Mouse (Mus musculus): ENCODE data around the gene 1700011L22Rik. TPM values are rescaled to one million over a fixed set of nuclear protein-coding genes. Genes with fewer than 3 reads are reported as not detected.

The 1700011L22Rik gene
- polyA plus RNA-seq (2012; rRNA removed) (not detected in 2 replicates), polyA plus RNA-seq (2014; fragmentation: Nextera tagmentation; extraction: Ambion mirVana) (not detected in 2 replicates)

DNA sequence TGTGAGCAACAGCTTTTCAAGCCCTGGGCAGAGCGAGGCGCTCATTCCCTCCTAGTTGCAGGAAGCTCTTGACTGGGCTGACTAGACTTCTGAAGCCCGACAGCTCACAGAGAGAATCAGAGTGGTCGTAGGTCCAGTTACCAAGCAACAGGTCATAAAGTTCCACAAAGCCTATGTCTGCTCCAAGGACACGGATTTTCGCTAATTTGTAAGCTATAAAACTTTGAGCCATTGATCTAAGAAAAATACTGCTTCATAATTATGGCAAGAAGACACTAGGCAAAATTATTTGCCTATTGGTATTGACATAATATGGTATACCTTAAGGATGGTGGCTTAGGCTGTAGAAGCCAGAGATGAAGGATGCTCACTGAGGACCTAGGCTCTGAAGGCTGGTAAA, at the start of gene 1700011L22Rik:
TSS of gene 1700011L22Rik (minus strand) at position 101 of the 400 bp plus-strand sequence.
- TF ChIP-seq POLR2A (IDR thresholded peaks at IDR 0.05; ENCODE audit: borderline replicate concordance, extremely low read depth, insufficient read depth, insufficient read length) = no peak
- Histone ChIP-seq H3K27ac (replicated peaks; ENCODE audit: low read depth, low read length) (no peak within 1 kb of the TSS), H3K9me3 (ENCODE audit: control insufficient read depth, low read length) (no peaks in the 10 kb centered on the region), H3K27me3 (ENCODE audit: control insufficient read depth, insufficient read depth, low read length) (no peaks in the 10 kb centered on the region), H3K36me3 (ENCODE audit: control insufficient read depth, insufficient read depth, low read length) (no peaks in the 10 kb centered on the region), H3K9ac (ENCODE audit: low read depth, low read length, severe bottlenecking) (no peak within 1 kb of the TSS), H3K4me2 (replicated peaks; ENCODE audit: low read depth, low read length, severe bottlenecking) (no peak within 1 kb of the TSS), H3K4me1 (ENCODE audit: control insufficient read depth, insufficient read depth, low read length) (no peaks in the 10 kb centered on the region), H3K4me3 (replicated peaks; ENCODE audit: low read length) (no peak within 1 kb of the TSS)
- DNase-seq (ENCODE audit: low spot score) (no peak), ATAC-seq (ENCODE audit: low FRiP score, low read depth) (peak; percentile 34; the same call in 1 of the 2 replicates)
- 53% methylated on average over 6 of the region's 6 CpGs for WGBS

DNA sequence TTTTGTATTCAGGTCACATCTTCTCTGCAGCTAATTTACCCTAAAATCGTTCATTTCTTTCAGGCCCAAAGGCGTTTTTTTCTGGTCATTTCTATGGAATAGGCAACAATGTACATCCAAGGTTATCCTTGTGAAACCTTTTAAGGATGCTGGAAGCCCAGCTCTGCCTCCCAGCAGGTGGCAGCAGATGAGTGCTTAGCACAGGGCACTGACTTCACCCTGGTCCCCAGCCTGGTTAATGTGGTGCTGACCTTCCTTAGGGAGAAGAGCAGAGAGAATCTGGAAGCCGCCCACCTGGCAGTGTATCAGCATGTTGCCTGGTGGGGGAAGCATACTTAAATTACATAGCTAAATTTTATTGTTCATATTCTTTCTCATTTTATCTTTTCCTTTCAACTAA, 49.4 kb upstream of the 1700011L22Rik start:
- Histone ChIP-seq H3K9ac (ENCODE audit: low read depth, low read length, severe bottlenecking) (no peak overlapping the region), H3K4me3 (replicated peaks; ENCODE audit: low read length) (no peak overlapping the region), H3K9me3 (ENCODE audit: control insufficient read depth, low read length) (no peaks in the 10 kb centered on the region), H3K4me1 (ENCODE audit: control insufficient read depth, insufficient read depth, low read length) (peaks cover 16% of the 10 kb centered on the region), H3K27ac (replicated peaks; ENCODE audit: low read depth, low read length) (no peak overlapping the region), H3K4me2 (replicated peaks; ENCODE audit: low read depth, low read length, severe bottlenecking) (no peak overlapping the region), H3K36me3 (ENCODE audit: control insufficient read depth, insufficient read depth, low read length) (no peaks in the 10 kb centered on the region), H3K27me3 (ENCODE audit: control insufficient read depth, insufficient read depth, low read length) (no peaks in the 10 kb centered on the region)
- ATAC-seq (ENCODE audit: low FRiP score, low read depth) = no peak
- no peak for TF ChIP-seq POLR2A (IDR thresholded peaks at IDR 0.05; ENCODE audit: borderline replicate concordance, extremely low read depth, insufficient read depth, insufficient read length)
- peak; percentile 78 for DNase-seq (ENCODE audit: low spot score)
- 47% methylated on average over 3 of the region's 3 CpGs for WGBS

DNA sequence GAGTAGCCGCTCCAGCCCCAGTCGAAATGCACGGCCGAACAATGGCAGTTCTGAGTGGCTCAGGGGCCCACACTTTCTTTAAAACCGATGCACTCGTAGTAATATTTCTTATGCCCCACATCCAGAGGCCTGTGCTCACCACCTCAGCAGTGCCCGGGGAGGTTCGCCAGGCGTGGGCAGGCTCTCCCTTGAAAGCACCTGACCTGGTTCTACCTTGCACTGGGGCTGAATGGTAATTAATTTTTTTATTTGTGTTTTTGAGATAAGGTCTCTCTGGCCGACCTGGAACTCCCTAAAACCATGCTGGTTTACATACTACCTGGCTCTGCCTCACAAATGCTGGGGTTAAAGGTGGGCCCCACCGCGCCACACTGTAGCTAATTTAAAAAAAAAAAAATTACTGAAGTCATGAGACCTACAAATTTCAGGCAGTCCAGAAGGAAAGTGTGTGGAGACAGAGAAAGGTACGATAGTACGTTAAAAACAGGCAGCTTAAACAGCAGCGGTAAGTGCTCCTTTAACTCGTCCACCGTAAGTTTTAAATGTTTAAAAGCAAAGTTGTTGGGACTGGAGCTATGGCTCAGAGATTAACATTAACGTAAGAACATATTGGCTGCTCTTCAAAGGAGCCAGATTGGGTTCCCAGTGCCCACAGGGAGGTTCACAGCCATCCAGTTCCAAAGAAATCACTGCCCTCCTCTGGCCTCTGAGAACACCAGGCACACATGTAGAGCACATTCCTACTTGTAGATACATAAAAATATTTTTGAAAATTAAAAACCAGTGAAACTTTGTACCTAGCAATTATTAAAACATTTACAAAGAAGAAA, 47.1 kb upstream of the 1700011L22Rik start:
- Histone ChIP-seq H3K4me1 (ENCODE audit: control insufficient read depth, insufficient read depth, low read length) (peaks cover 21% of the 10 kb centered on the region), H3K27me3 (ENCODE audit: control insufficient read depth, insufficient read depth, low read length) (no peaks in the 10 kb centered on the region), H3K9me3 (ENCODE audit: control insufficient read depth, low read length) (no peaks in the 10 kb centered on the region), H3K36me3 (ENCODE audit: control insufficient read depth, insufficient read depth, low read length) (no peaks in the 10 kb centered on the region), H3K4me2 (replicated peaks; ENCODE audit: low read depth, low read length, severe bottlenecking) (peak overlapping the region; percentile 88), H3K4me3 (replicated peaks; ENCODE audit: low read length) (peak overlapping the region; percentile 57), H3K9ac (ENCODE audit: low read depth, low read length, severe bottlenecking) (peak overlapping the region; percentile 71), H3K27ac (replicated peaks; ENCODE audit: low read depth, low read length) (peak overlapping the region; percentile 97)
- no peak for TF ChIP-seq POLR2A (IDR thresholded peaks at IDR 0.05; ENCODE audit: borderline replicate concordance, extremely low read depth, insufficient read depth, insufficient read length)
- 12% methylated on average over 18 of the region's 18 CpGs for WGBS
- DNase-seq (ENCODE audit: low spot score) = peak; percentile 22
- ATAC-seq (ENCODE audit: low FRiP score, low read depth) = no peak; the same call in 1 of the 2 replicates

DNA sequence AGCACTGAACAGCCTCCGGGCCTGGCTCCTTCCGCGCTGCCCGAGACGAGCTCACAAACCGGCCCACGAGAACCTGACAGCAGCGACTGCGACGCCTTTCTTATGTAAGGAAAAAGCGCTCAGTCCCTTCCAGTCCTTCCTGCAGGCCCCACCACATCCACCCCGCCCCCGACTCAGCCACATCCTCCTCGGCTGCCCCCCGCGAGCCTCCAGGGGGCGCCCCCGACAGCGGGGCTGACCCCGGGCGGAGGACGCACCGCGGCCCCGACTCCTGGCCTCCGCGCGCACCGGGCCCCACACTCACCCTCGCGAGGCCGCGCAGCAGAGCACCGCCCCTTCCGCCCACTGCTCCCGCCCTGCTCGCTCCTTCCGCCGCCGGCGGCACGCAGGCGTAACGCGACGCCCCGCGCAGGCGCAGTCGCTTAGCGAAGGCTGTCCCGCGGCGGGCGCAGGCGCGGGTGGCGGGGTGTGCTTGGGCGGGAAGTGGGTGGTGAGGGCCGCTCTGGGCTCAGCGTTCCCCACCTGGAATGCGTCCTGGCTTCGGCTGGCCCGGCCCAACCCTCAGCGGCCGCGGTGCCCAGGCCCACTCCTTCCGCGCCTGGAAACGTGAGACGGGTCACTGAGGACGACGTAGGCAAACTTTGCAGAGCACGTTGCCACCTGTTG, 46.4 kb upstream of the 1700011L22Rik start, which contains the start of gene Mmaa:
TSS of gene Mmaa (minus strand) at position 328 of the 666 bp plus-strand sequence.
- Histone ChIP-seq H3K9ac (ENCODE audit: low read depth, low read length, severe bottlenecking) (peak within 1 kb of the TSS; percentile 81), H3K4me2 (replicated peaks; ENCODE audit: low read depth, low read length, severe bottlenecking) (peak within 1 kb of the TSS; percentile 88)

DNA sequence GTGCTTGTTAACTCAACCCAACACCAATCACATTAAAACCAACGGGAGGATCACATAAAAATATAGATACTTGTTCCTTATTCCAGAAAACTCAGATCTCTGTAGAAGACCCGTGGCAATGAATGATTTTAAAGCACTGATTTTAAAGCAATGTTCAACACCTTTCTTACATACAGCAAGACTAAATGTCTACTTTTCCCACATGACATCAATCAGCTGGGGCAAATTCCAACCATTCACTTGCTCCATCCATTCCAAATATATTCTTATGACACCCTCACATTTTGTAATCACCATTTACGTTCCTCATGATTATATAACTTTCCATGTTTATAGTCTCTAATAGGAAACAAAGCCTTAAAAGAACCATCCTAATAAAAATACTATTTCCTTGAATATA, 45.5 kb upstream of the 1700011L22Rik start:
- WGBS = 30% methylated on average over 3 of the region's 3 CpGs
- peak overlapping the region; percentile 81 for H3K9ac ChIP-seq (ENCODE audit: low read depth, low read length, severe bottlenecking)

More for the DNA sequence above, 46.4 kb upstream of the 1700011L22Rik start, which contains the start of gene Mmaa:
- peak within 1 kb of the TSS; percentile 57 for H3K4me3 ChIP-seq (replicated peaks; ENCODE audit: low read length)
- H3K27ac ChIP-seq (replicated peaks; ENCODE audit: low read depth, low read length) = peak within 1 kb of the TSS; percentile 97
- H3K9me3 ChIP-seq (ENCODE audit: control insufficient read depth, low read length) = no peaks in the 10 kb centered on the region
- DNase-seq (ENCODE audit: low spot score) (peak; percentile 97), ATAC-seq (ENCODE audit: low FRiP score, low read depth) (peak; percentile 95)
- no peaks in the 10 kb centered on the region for H3K27me3 ChIP-seq (ENCODE audit: control insufficient read depth, insufficient read depth, low read length)
- TF ChIP-seq POLR2A (IDR thresholded peaks at IDR 0.05; ENCODE audit: borderline replicate concordance, extremely low read depth, insufficient read depth, insufficient read length) = peak; percentile 90
- H3K36me3 ChIP-seq (ENCODE audit: control insufficient read depth, insufficient read depth, low read length) = no peaks in the 10 kb centered on the region
- 1% methylated on average over 38 of the region's 74 CpGs for WGBS
- peaks cover 21% of the 10 kb centered on the region for H3K4me1 ChIP-seq (ENCODE audit: control insufficient read depth, insufficient read depth, low read length)

More for the DNA sequence above, 45.5 kb upstream of the 1700011L22Rik start:
- DNase-seq (ENCODE audit: low spot score) = no peak
- Histone ChIP-seq H3K4me3 (replicated peaks; ENCODE audit: low read length) (peak overlapping the region; percentile 57), H3K36me3 (ENCODE audit: control insufficient read depth, insufficient read depth, low read length) (no peaks in the 10 kb centered on the region), H3K27ac (replicated peaks; ENCODE audit: low read depth, low read length) (peak overlapping the region; percentile 97), H3K27me3 (ENCODE audit: control insufficient read depth, insufficient read depth, low read length) (no peaks in the 10 kb centered on the region), H3K9me3 (ENCODE audit: control insufficient read depth, low read length) (no peaks in the 10 kb centered on the region), H3K4me1 (ENCODE audit: control insufficient read depth, insufficient read depth, low read length) (peaks cover 21% of the 10 kb centered on the region), H3K4me2 (replicated peaks; ENCODE audit: low read depth, low read length, severe bottlenecking) (peak overlapping the region; percentile 60)
- no peak for TF ChIP-seq POLR2A (IDR thresholded peaks at IDR 0.05; ENCODE audit: borderline replicate concordance, extremely low read depth, insufficient read depth, insufficient read length)
- ATAC-seq (ENCODE audit: low FRiP score, low read depth) = no peak
